Mouse (Mus musculus): ENCODE data around the gene Ncl. TPM values are rescaled to one million over a fixed set of nuclear protein-coding genes. Genes with fewer than 3 reads are reported as not detected.

Ncl gene
- polyA plus RNA-seq, 1 experiment from 2014 or later: 295 TPM

- no peak for TF ChIP-seq CTCF (IDR thresholded peaks at IDR 0.05; ENCODE audit: low read depth)
- no peak for DNase-seq (ENCODE audit: low spot score)
- Histone ChIP-seq H3K9me3 (replicated peaks; ENCODE audit: low read length) (no peaks in the 10 kb centered on the region), H3K36me3 (ENCODE audit: insufficient read depth, low read length) (peaks cover 70% of the 10 kb centered on the region), H3K27me3 (ENCODE audit: insufficient read depth, low read length) (no peaks in the 10 kb centered on the region), H3K4me2 (ENCODE audit: low read length) (no peak overlapping the region), H3K4me3 (replicated peaks; ENCODE audit: low read depth, low read length) (no peak overlapping the region), H3K9ac (ENCODE audit: low read depth, low read length) (no peak overlapping the region), H3K27ac (no peak overlapping the region), H3K4me1 (replicated peaks; ENCODE audit: insufficient read depth, low read length) (no peaks in the 10 kb centered on the region)
- no peak for ATAC-seq (replicated peaks; ENCODE audit: low FRiP score, low read depth)
- WGBS: 86% methylated on average over 8 of the region's 8 CpGs
These were observed 8.6 kb downstream of the Ncl start for GRCm38 (mm10) chr1:86350576-86350975.

DNA sequence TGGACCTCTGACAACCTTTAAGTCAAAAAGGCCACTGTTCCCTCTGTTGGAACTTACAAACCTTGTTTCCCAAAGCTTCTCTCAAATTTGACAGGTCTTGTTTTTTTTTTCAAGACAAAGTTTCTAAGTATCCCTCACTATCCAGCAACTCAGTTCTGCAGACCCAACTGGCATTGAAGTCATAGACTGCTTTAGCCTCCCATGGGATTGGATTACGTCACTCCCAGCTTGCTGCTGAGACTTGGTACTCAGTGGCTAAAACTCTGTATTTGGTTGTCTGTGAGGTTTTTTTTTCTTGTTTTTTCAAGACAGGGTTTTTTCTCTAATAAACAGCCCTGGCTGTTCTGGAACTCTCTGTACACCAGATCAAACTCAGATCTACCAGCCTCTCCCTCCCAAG, 9.5 kb downstream of the Ncl start:
- TF ChIP-seq CTCF (IDR thresholded peaks at IDR 0.05; ENCODE audit: low read depth): no peak
- no peak overlapping the region for H3K9ac ChIP-seq (ENCODE audit: low read depth, low read length)
- ATAC-seq (replicated peaks; ENCODE audit: low FRiP score, low read depth): no peak
- peaks cover 62% of the 10 kb centered on the region for H3K36me3 ChIP-seq (ENCODE audit: insufficient read depth, low read length)
- DNase-seq (ENCODE audit: low spot score): no peak
- no peaks in the 10 kb centered on the region for H3K4me1 ChIP-seq (replicated peaks; ENCODE audit: insufficient read depth, low read length)
- no peak overlapping the region for H3K27ac ChIP-seq
- no peaks in the 10 kb centered on the region for H3K27me3 ChIP-seq (ENCODE audit: insufficient read depth, low read length)
- no peak overlapping the region for H3K4me2 ChIP-seq (ENCODE audit: low read length)
- no peak overlapping the region for H3K4me3 ChIP-seq (replicated peaks; ENCODE audit: low read depth, low read length)
- WGBS: 73% methylated on average over 1 of the region's 1 CpGs
- H3K9me3 ChIP-seq (replicated peaks; ENCODE audit: low read length): no peaks in the 10 kb centered on the region

- 79% methylated on average over 3 of the region's 3 CpGs for WGBS
- Histone ChIP-seq H3K9me3 (replicated peaks; ENCODE audit: low read length) (no peaks in the 10 kb centered on the region), H3K27me3 (ENCODE audit: insufficient read depth, low read length) (no peaks in the 10 kb centered on the region), H3K4me2 (ENCODE audit: low read length) (no peak overlapping the region), H3K27ac (0 out of 2 replicates have a peak overlapping the region, but pooled peaks have one; percentile 0), H3K4me1 (replicated peaks; ENCODE audit: insufficient read depth, low read length) (no peaks in the 10 kb centered on the region), H3K36me3 (ENCODE audit: insufficient read depth, low read length) (peaks cover 58% of the 10 kb centered on the region), H3K4me3 (replicated peaks; ENCODE audit: low read depth, low read length) (no peak overlapping the region), H3K9ac (ENCODE audit: low read depth, low read length) (no peak overlapping the region)
- TF ChIP-seq CTCF (IDR thresholded peaks at IDR 0.05; ENCODE audit: low read depth): no peak
- DNase-seq (ENCODE audit: low spot score) (no peak), ATAC-seq (replicated peaks; ENCODE audit: low FRiP score, low read depth) (0 out of 2 replicates have a peak, but pooled peaks have one; percentile 9)
These were observed 10.0 kb downstream of the Ncl start for GRCm38 (mm10) chr1:86349201-86349600.

DNA sequence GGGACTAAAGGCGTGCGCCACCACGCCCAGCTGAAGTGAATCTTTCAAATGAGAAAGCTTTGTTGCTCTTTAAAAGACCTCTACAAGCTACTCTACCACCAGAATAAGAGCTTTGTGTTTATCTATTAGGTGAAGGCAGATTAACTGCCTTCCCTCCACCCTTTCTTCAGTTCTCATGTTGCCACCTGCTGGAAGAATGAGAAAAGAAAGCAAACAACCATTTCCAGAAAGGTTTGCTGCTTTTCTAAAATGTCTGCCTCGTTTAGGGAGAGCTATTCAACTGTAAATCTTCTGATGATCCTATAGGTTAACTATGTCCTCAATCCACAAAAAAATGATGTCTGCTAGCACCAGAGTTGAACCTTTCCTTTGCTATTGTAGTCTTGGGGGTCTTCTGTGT, 10.4 kb downstream of the Ncl start:
- TF ChIP-seq CTCF (IDR thresholded peaks at IDR 0.05; ENCODE audit: low read depth): peak; percentile 51
- Histone ChIP-seq H3K27me3 (ENCODE audit: insufficient read depth, low read length) (no peaks in the 10 kb centered on the region), H3K9ac (ENCODE audit: low read depth, low read length) (no peak overlapping the region), H3K27ac (0 out of 2 replicates have a peak overlapping the region, but pooled peaks have one; percentile 0), H3K4me1 (replicated peaks; ENCODE audit: insufficient read depth, low read length) (no peaks in the 10 kb centered on the region), H3K4me3 (replicated peaks; ENCODE audit: low read depth, low read length) (no peak overlapping the region), H3K36me3 (ENCODE audit: insufficient read depth, low read length) (peaks cover 54% of the 10 kb centered on the region), H3K4me2 (ENCODE audit: low read length) (no peak overlapping the region), H3K9me3 (replicated peaks; ENCODE audit: low read length) (no peaks in the 10 kb centered on the region)
- DNase-seq (ENCODE audit: low spot score): peak; percentile 60
- ATAC-seq (replicated peaks; ENCODE audit: low FRiP score, low read depth): no peak
- WGBS: 66% methylated on average over 4 of the region's 4 CpGs

DNA sequence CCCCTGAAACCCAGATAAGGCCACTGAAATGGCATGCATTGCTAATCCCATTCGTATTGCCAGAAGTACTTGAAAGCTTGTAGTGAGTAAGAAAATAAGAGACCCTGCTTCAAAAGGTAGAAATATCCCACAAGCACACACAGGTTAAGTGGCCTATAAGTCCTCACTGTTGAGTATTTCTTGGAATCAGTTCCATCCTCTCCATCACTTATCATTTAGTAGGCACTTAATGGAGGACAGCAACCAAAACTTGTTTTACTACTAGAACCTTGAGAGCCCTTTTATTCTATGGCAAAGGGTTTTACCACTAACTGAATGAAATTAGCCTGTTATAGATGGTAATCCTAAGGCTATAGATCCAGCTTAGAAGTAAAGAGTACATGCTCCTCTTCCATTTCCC, 11.1 kb downstream of the Ncl start:
- Histone ChIP-seq H3K4me3 (replicated peaks; ENCODE audit: low read depth, low read length) (no peak overlapping the region), H3K9ac (ENCODE audit: low read depth, low read length) (no peak overlapping the region), H3K4me2 (ENCODE audit: low read length) (no peak overlapping the region), H3K27me3 (ENCODE audit: insufficient read depth, low read length) (no peaks in the 10 kb centered on the region), H3K9me3 (replicated peaks; ENCODE audit: low read length) (no peaks in the 10 kb centered on the region), H3K36me3 (ENCODE audit: insufficient read depth, low read length) (peaks cover 47% of the 10 kb centered on the region), H3K4me1 (replicated peaks; ENCODE audit: insufficient read depth, low read length) (no peaks in the 10 kb centered on the region), H3K27ac (no peak overlapping the region)
- DNase-seq (ENCODE audit: low spot score) (no peak), ATAC-seq (replicated peaks; ENCODE audit: low FRiP score, low read depth) (no peak)
- TF ChIP-seq CTCF (IDR thresholded peaks at IDR 0.05; ENCODE audit: low read depth): no peak
- WGBS: 78% methylated on average over 1 of the region's 1 CpGs

- Histone ChIP-seq H3K27me3 (ENCODE audit: insufficient read depth, low read length) (no peaks in the 10 kb centered on the region), H3K36me3 (ENCODE audit: insufficient read depth, low read length) (peaks cover 44% of the 10 kb centered on the region), H3K9me3 (replicated peaks; ENCODE audit: low read length) (no peaks in the 10 kb centered on the region), H3K4me2 (ENCODE audit: low read length) (no peak overlapping the region), H3K4me1 (replicated peaks; ENCODE audit: insufficient read depth, low read length) (no peaks in the 10 kb centered on the region), H3K4me3 (replicated peaks; ENCODE audit: low read depth, low read length) (no peak overlapping the region), H3K27ac (no peak overlapping the region), H3K9ac (ENCODE audit: low read depth, low read length) (no peak overlapping the region)
- WGBS: 58% methylated on average over 1 of the region's 1 CpGs
- no peak for TF ChIP-seq CTCF (IDR thresholded peaks at IDR 0.05; ENCODE audit: low read depth)
- no peak for ATAC-seq (replicated peaks; ENCODE audit: low FRiP score, low read depth)
- DNase-seq (ENCODE audit: low spot score): no peak
These were observed 11.5 kb downstream of the Ncl start for GRCm38 (mm10) chr1:86347716-86348045.
